Mouse (Mus musculus) hindbrain, embryonic 11.5 days (tissue): ENCODE results near the gene Trim39. TPM values are rescaled to one million over a fixed set of nuclear protein-coding genes. Genes with fewer than 3 reads are reported as not detected.
"Not testable (repeated sequence)": the region's sequence is repeated elsewhere in the genome, so short reads cannot be mapped to it uniquely, and the experiment has no call there.

Experiments used
- ATAC-seq: fragments of 200-750 bp; cut with Nextera tagmentation; 2 replicates; pipeline ENCODE4 v1.8.0; 2017; ENCODE audit warnings: mild to moderate bottlenecking, moderate TSS enrichment, moderate library complexity; ENCODE audit not compliant: low FRiP score
- DNase-seq: peaks from one replicate; pipeline ENCODE4 v3.0.0-alpha.2; 2015; ENCODE audit warnings: low spot score
- H3K27ac ChIP-seq: fragments of 300-500 bp; sonication (generic); 2 replicates; pipeline ENCODE4 v1.5.1; 2014; ENCODE audit warnings: mild to moderate bottlenecking, low read depth, low read length
- H3K27me3 ChIP-seq: fragments of 300-500 bp; sonication (generic); 2 replicates; pipeline ENCODE4 v1.6.1; 2014; ENCODE audit warnings: mild to moderate bottlenecking, low read length, moderate library complexity, mixed read lengths; ENCODE audit not compliant: control insufficient read depth, insufficient read depth
- H3K36me3 ChIP-seq: fragments of 300-500 bp; sonication (generic); 2 replicates; pipeline ENCODE4 v1.6.1; 2014; ENCODE audit warnings: mild to moderate bottlenecking, low read length, moderate library complexity, mixed read lengths; ENCODE audit not compliant: control insufficient read depth, insufficient read depth
- H3K4me1 ChIP-seq: fragments of 300-500 bp; sonication (generic); replicated peaks from 2 replicates; pipeline ENCODE4 v1.6.1; 2014; ENCODE audit warnings: low read length, mixed read lengths; ENCODE audit not compliant: control insufficient read depth, insufficient read depth
- H3K4me2 ChIP-seq: fragments of 300-500 bp; sonication (generic); replicated peaks from 2 replicates; pipeline ENCODE4 v1.6.1; 2014; ENCODE audit warnings: mild to moderate bottlenecking, low read depth, low read length
- H3K4me3 ChIP-seq: fragments of 300-500 bp; sonication (generic); 2 replicates; pipeline ENCODE4 v1.5.1; 2014; ENCODE audit warnings: low read depth, low read length
- H3K9ac ChIP-seq: fragments of 300-500 bp; sonication (generic); 2 replicates; pipeline ENCODE4 v1.6.1; 2014; ENCODE audit warnings: low read depth, low read length
- H3K9me3 ChIP-seq: fragments of 300-500 bp; sonication (generic); 2 replicates; pipeline ENCODE4 v1.6.1; 2016; ENCODE audit warnings: low read length; ENCODE audit not compliant: control insufficient read depth
- WGBS: fragments of 180-500 bp; shearing (Covaris S2); extraction: QIAGEN DNeasy Blood & Tissue Kit; methylation state at CpG from one replicate; pipeline ENCODE4 v1.1.7; 2014; 5-methylcytosine and 5-hydroxymethylcytosine counted together
- polyA plus RNA-seq: library from polyadenylated mRNA; unstranded; fragments of >200 nt; fragmentation: Nextera tagmentation; extraction: Ambion mirVana; gene quantifications from 2 replicates; pipeline ENCODE4 v1.2.1, GENCODE M21; 2014

Gene Trim39
- polyA plus RNA-seq, 1 experiment from 2014 or later: 22.3 TPM

- WGBS: 37% methylated on average over 8 of the region's 9 CpGs
- not testable (repeated sequence) for H3K4me1 ChIP-seq, DNase-seq, H3K36me3 ChIP-seq, H3K4me2 ChIP-seq, ATAC-seq, H3K27ac ChIP-seq, H3K9me3 ChIP-seq, H3K9ac ChIP-seq, H3K4me3 ChIP-seq
- peaks cover 20% of the 10 kb centered on the region for H3K27me3 ChIP-seq
Measured at GRCm38 (mm10) chr17:36235300-36235699, 36.7 kb downstream of the Trim39 start.

GRCm38 (mm10) chr17:36233572-36233971 is 38.5 kb downstream of the Trim39 start:
- Histone ChIP-seq H3K4me3 (no peak overlapping the region), H3K27ac (no peak overlapping the region), H3K4me2 (no peak overlapping the region), H3K9ac (no peak overlapping the region), H3K9me3 (no peaks in the 10 kb centered on the region), H3K36me3 (no peaks in the 10 kb centered on the region), H3K27me3 (peaks cover 25% of the 10 kb centered on the region), H3K4me1 (no peaks in the 10 kb centered on the region)
- DNase-seq (no peak), ATAC-seq (no peak)
- 81% methylated on average over 5 of the region's 5 CpGs for WGBS

- Histone ChIP-seq H3K27me3 (peaks cover 11% of the 10 kb centered on the region; the same call in 1 of the 2 replicates), H3K9me3 (no peaks in the 10 kb centered on the region), H3K27ac (no peak overlapping the region), H3K36me3 (no peaks in the 10 kb centered on the region), H3K4me1 (no peaks in the 10 kb centered on the region), H3K9ac (no peak overlapping the region), H3K4me2 (no peak overlapping the region), H3K4me3 (no peak overlapping the region)
- no peak for ATAC-seq
- WGBS: 5% methylated on average over 36 of the region's 36 CpGs
- peak; percentile 100 for DNase-seq
Measured at GRCm38 (mm10) chr17:36231318-36231717, 40.7 kb downstream of the Trim39 start.

- Histone ChIP-seq H3K4me2 (no peak overlapping the region), H3K27me3 (peaks cover 21% of the 10 kb centered on the region), H3K27ac (no peak overlapping the region), H3K4me1 (no peaks in the 10 kb centered on the region), H3K4me3 (no peak overlapping the region), H3K36me3 (no peaks in the 10 kb centered on the region), H3K9ac (no peak overlapping the region), H3K9me3 (no peaks in the 10 kb centered on the region)
- ATAC-seq: no peak
- WGBS: 16% methylated on average over 5 of the region's 5 CpGs
- DNase-seq: no peak
Measured at GRCm38 (mm10) chr17:36229046-36229445, 43.0 kb downstream of the Trim39 start.

- no peak overlapping the region for H3K9ac ChIP-seq
- no peak overlapping the region for H3K27ac ChIP-seq
- H3K36me3 ChIP-seq: no peaks in the 10 kb centered on the region
- H3K4me3 ChIP-seq: no peak overlapping the region
- DNase-seq (no peak), ATAC-seq (no peak)
- 27% methylated on average over 8 of the region's 8 CpGs for WGBS
- no peaks in the 10 kb centered on the region for H3K4me1 ChIP-seq
- H3K27me3 ChIP-seq: peaks cover 23% of the 10 kb centered on the region
- H3K9me3 ChIP-seq: no peaks in the 10 kb centered on the region
- H3K4me2 ChIP-seq: no peak overlapping the region
Measured at GRCm38 (mm10) chr17:36226921-36227320, 45.1 kb downstream of the Trim39 start.

GRCm38 (mm10) chr17:36225231-36225824 is 46.7 kb downstream of the Trim39 start:
- Histone ChIP-seq H3K4me2 (no peak overlapping the region), H3K9ac (no peak overlapping the region), H3K4me1 (no peaks in the 10 kb centered on the region), H3K36me3 (no peaks in the 10 kb centered on the region), H3K9me3 (no peaks in the 10 kb centered on the region), H3K27me3 (peaks cover 21% of the 10 kb centered on the region), H3K27ac (no peak overlapping the region), H3K4me3 (no peak overlapping the region)
- no peak for DNase-seq
- WGBS: 6% methylated on average over 9 of the region's 9 CpGs
- ATAC-seq: no peak

- Histone ChIP-seq H3K9ac (no peak overlapping the region), H3K27ac (no peak overlapping the region), H3K27me3 (peaks cover 18% of the 10 kb centered on the region), H3K4me1 (no peaks in the 10 kb centered on the region), H3K4me3 (no peak overlapping the region), H3K36me3 (no peaks in the 10 kb centered on the region), H3K9me3 (no peaks in the 10 kb centered on the region), H3K4me2 (no peak overlapping the region)
- WGBS: 56% methylated on average over 3 of the region's 3 CpGs
- ATAC-seq (no peak), DNase-seq (no peak)
Measured at GRCm38 (mm10) chr17:36224451-36224850, 47.6 kb downstream of the Trim39 start.

- ATAC-seq (no peak), DNase-seq (no peak)
- Histone ChIP-seq H3K4me3 (no peak overlapping the region), H3K27me3 (peaks cover 33% of the 10 kb centered on the region), H3K36me3 (no peaks in the 10 kb centered on the region), H3K9me3 (no peaks in the 10 kb centered on the region), H3K4me1 (0 out of 2 replicates have a peak, but pooled peaks cover 2% of the 10 kb centered on the region), H3K27ac (no peak overlapping the region), H3K4me2 (no peak overlapping the region), H3K9ac (no peak overlapping the region)
- WGBS: 54% methylated on average over 5 of the region's 5 CpGs
Measured at GRCm38 (mm10) chr17:36218594-36219155, 53.4 kb downstream of the Trim39 start.

- Histone ChIP-seq H3K4me1 (0 out of 2 replicates have a peak, but pooled peaks cover 2% of the 10 kb centered on the region), H3K27ac (no peak overlapping the region), H3K4me2 (no peak overlapping the region), H3K9me3 (no peaks in the 10 kb centered on the region), H3K4me3 (peak overlapping the region; percentile 16), H3K36me3 (no peaks in the 10 kb centered on the region), H3K9ac (no peak overlapping the region), H3K27me3 (peaks cover 31% of the 10 kb centered on the region)
- DNase-seq: peak; percentile 26
- ATAC-seq: no peak
- 5% methylated on average over 20 of the region's 20 CpGs for WGBS
Measured at GRCm38 (mm10) chr17:36215586-36215985, 56.5 kb downstream of the Trim39 start.
